Mouse (Mus musculus) forebrain, embryonic 14.5 days (tissue): ENCODE measurements around the gene Wasf3. TPM values are rescaled to one million over a fixed set of nuclear protein-coding genes. Genes with fewer than 3 reads are reported as not detected.

ENCODE experiments used
- ATAC-seq: fragments of 200-750 bp; cut with Nextera tagmentation; 2 replicates; pipeline ENCODE4 v1.8.0; 2017; ENCODE audit warnings: mild to moderate bottlenecking, moderate library complexity
- DNase-seq: peaks from one replicate; pipeline ENCODE4 v3.0.0-alpha.2; 2015; ENCODE audit warnings: low spot score
- H3K27ac ChIP-seq: fragments of 300-500 bp; sonication (generic); 2 replicates; pipeline ENCODE4 v1.5.1; 2014; ENCODE audit warnings: low read depth, mild to moderate bottlenecking, control low read depth, low read length, moderate library complexity
- H3K27me3 ChIP-seq: fragments of 300-500 bp; sonication (generic); replicated peaks from 2 replicates; pipeline ENCODE4 v1.6.1; 2014; ENCODE audit warnings: low read length, control low read depth, mixed read lengths; ENCODE audit not compliant: control insufficient read depth, insufficient read depth
- H3K36me3 ChIP-seq: fragments of 300-500 bp; sonication (generic); 2 replicates; pipeline ENCODE4 v1.6.1; 2014; ENCODE audit warnings: low read length, control low read depth; ENCODE audit not compliant: control insufficient read depth, insufficient read depth
- H3K4me1 ChIP-seq: fragments of 300-500 bp; sonication (generic); 2 replicates; pipeline ENCODE4 v1.6.1; 2014; ENCODE audit warnings: antibody characterized with exemption, low read length, control low read depth; ENCODE audit not compliant: control insufficient read depth, insufficient read depth
- H3K4me2 ChIP-seq: fragments of 300-500 bp; sonication (generic); 2 replicates; pipeline ENCODE4 v1.6.1; 2014; ENCODE audit warnings: mild to moderate bottlenecking, control low read depth, low read length
- H3K4me3 ChIP-seq: fragments of 300-500 bp; sonication (generic); 2 replicates; pipeline ENCODE4 v1.5.1; 2014; ENCODE audit warnings: low read depth, low read length, control low read depth
- H3K9ac ChIP-seq: fragments of 300-500 bp; sonication (generic); 2 replicates; pipeline ENCODE4 v1.6.1; 2014; ENCODE audit warnings: mild to moderate bottlenecking, low read length, control low read depth, moderate library complexity
- H3K9me3 ChIP-seq: fragments of 300-500 bp; sonication (generic); replicated peaks from 2 replicates; pipeline ENCODE4 v1.6.1; 2016; ENCODE audit warnings: low read length, control low read depth, mixed read lengths; ENCODE audit not compliant: control insufficient read depth
- WGBS: fragments of 180-500 bp; shearing (Covaris S2); extraction: QIAGEN DNeasy Blood & Tissue Kit; methylation state at CpG from one replicate; pipeline ENCODE4 v1.1.7; 2014; 5-methylcytosine and 5-hydroxymethylcytosine counted together
- polyA plus RNA-seq: library from polyadenylated mRNA; unstranded; fragments of >200 nt; fragmentation: Nextera tagmentation; extraction: Ambion mirVana; gene quantifications from 2 replicates; pipeline ENCODE4 v1.2.1, GENCODE M21; 2014

Wasf3 gene
- polyA plus RNA-seq, 1 experiment from 2014 or later, result 5.3 TPM

- Histone ChIP-seq H3K4me1 (no peaks in the 10 kb centered on the region), H3K27me3 (no peaks in the 10 kb centered on the region), H3K4me3 (no peak overlapping the region), H3K4me2 (no peak overlapping the region), H3K36me3 (no peaks in the 10 kb centered on the region), H3K9me3 (no peaks in the 10 kb centered on the region), H3K9ac (no peak overlapping the region), H3K27ac (no peak overlapping the region)
- DNase-seq (no peak), ATAC-seq (no peak)
- 83% methylated on average over 9 of the region's 9 CpGs for WGBS
Measured at GRCm38 (mm10) chr5:146362711-146363110, 22.1 kb upstream of the Wasf3 start.

- no peaks in the 10 kb centered on the region for H3K9me3 ChIP-seq
- H3K36me3 ChIP-seq, result no peaks in the 10 kb centered on the region
- no peak overlapping the region for H3K4me3 ChIP-seq
- ATAC-seq, result no peak
- no peak overlapping the region for H3K27ac ChIP-seq
- 36% methylated on average over 2 of the region's 2 CpGs for WGBS
- no peak for DNase-seq
- H3K9ac ChIP-seq, result no peak overlapping the region
- no peak overlapping the region for H3K4me2 ChIP-seq
- H3K27me3 ChIP-seq, result no peaks in the 10 kb centered on the region
- H3K4me1 ChIP-seq, result no peaks in the 10 kb centered on the region
Measured at GRCm38 (mm10) chr5:146368356-146368755, 16.4 kb upstream of the Wasf3 start.

- Histone ChIP-seq H3K4me1 (no peaks in the 10 kb centered on the region), H3K27me3 (no peaks in the 10 kb centered on the region), H3K4me2 (no peak overlapping the region), H3K9ac (no peak overlapping the region), H3K9me3 (no peaks in the 10 kb centered on the region), H3K36me3 (no peaks in the 10 kb centered on the region), H3K4me3 (no peak overlapping the region), H3K27ac (no peak overlapping the region)
- no peak for ATAC-seq
- 84% methylated on average over 13 of the region's 13 CpGs for WGBS
- DNase-seq, result no peak
Measured at GRCm38 (mm10) chr5:146368971-146369370, 15.8 kb upstream of the Wasf3 start.

- Histone ChIP-seq H3K9ac (no peak overlapping the region), H3K4me1 (no peaks in the 10 kb centered on the region), H3K4me2 (no peak overlapping the region), H3K9me3 (no peaks in the 10 kb centered on the region), H3K4me3 (no peak overlapping the region), H3K27me3 (no peaks in the 10 kb centered on the region), H3K36me3 (no peaks in the 10 kb centered on the region), H3K27ac (no peak overlapping the region)
- WGBS, result 85% methylated on average over 8 of the region's 8 CpGs
- ATAC-seq (no peak), DNase-seq (no peak)
Measured at GRCm38 (mm10) chr5:146370794-146371193, 14.0 kb upstream of the Wasf3 start.

GRCm38 (mm10) chr5:146373238-146373637 lies 11.5 kb upstream of the Wasf3 start:
- ATAC-seq (peak; percentile 26; the same call in 1 of the 2 replicates), DNase-seq (peak; percentile 31)
- Histone ChIP-seq H3K4me3 (no peak overlapping the region), H3K27me3 (no peaks in the 10 kb centered on the region), H3K4me1 (no peaks in the 10 kb centered on the region), H3K9ac (no peak overlapping the region), H3K27ac (no peak overlapping the region), H3K36me3 (no peaks in the 10 kb centered on the region), H3K4me2 (no peak overlapping the region), H3K9me3 (no peaks in the 10 kb centered on the region)
- WGBS, result 68% methylated on average over 11 of the region's 11 CpGs

GRCm38 (mm10) chr5:146376601-146377000 lies 8.2 kb upstream of the Wasf3 start:
- 82% methylated on average over 4 of the region's 4 CpGs for WGBS
- Histone ChIP-seq H3K4me1 (no peaks in the 10 kb centered on the region), H3K4me3 (no peak overlapping the region), H3K27ac (no peak overlapping the region), H3K27me3 (no peaks in the 10 kb centered on the region), H3K9ac (no peak overlapping the region), H3K4me2 (no peak overlapping the region), H3K9me3 (no peaks in the 10 kb centered on the region), H3K36me3 (no peaks in the 10 kb centered on the region)
- DNase-seq (no peak), ATAC-seq (no peak)

GRCm38 (mm10) chr5:146380041-146380440 lies 4.7 kb upstream of the Wasf3 start:
- Histone ChIP-seq H3K4me3 (no peak overlapping the region), H3K4me2 (no peak overlapping the region), H3K27me3 (no peaks in the 10 kb centered on the region), H3K9ac (no peak overlapping the region), H3K9me3 (no peaks in the 10 kb centered on the region), H3K4me1 (no peaks in the 10 kb centered on the region), H3K27ac (no peak overlapping the region), H3K36me3 (no peaks in the 10 kb centered on the region)
- WGBS, result 82% methylated on average over 8 of the region's 8 CpGs
- DNase-seq, result no peak
- ATAC-seq, result no peak

- ATAC-seq (no peak), DNase-seq (no peak)
- H3K4me1 ChIP-seq, result peaks cover 7% of the 10 kb centered on the region
- H3K4me3 ChIP-seq, result no peak overlapping the region
- WGBS, result 83% methylated on average over 3 of the region's 3 CpGs
- no peak overlapping the region for H3K4me2 ChIP-seq
- H3K9ac ChIP-seq, result no peak overlapping the region
- no peak overlapping the region for H3K27ac ChIP-seq
- no peaks in the 10 kb centered on the region for H3K27me3 ChIP-seq
- H3K9me3 ChIP-seq, result no peaks in the 10 kb centered on the region
- no peaks in the 10 kb centered on the region for H3K36me3 ChIP-seq
Measured at GRCm38 (mm10) chr5:146382268-146382667, 2.5 kb upstream of the Wasf3 start.

GRCm38 (mm10) chr5:146383401-146383800 lies 1.4 kb upstream of the Wasf3 start:
- ATAC-seq (no peak), DNase-seq (no peak)
- Histone ChIP-seq H3K9me3 (no peaks in the 10 kb centered on the region), H3K27ac (no peak overlapping the region), H3K36me3 (no peaks in the 10 kb centered on the region), H3K27me3 (no peaks in the 10 kb centered on the region), H3K4me2 (no peak overlapping the region), H3K4me1 (peaks cover 7% of the 10 kb centered on the region), H3K9ac (no peak overlapping the region), H3K4me3 (no peak overlapping the region)
- 85% methylated on average over 6 of the region's 6 CpGs for WGBS
